Mouse (Mus musculus): Measurements from ENCODE around the gene Bahcc1.

DNA sequence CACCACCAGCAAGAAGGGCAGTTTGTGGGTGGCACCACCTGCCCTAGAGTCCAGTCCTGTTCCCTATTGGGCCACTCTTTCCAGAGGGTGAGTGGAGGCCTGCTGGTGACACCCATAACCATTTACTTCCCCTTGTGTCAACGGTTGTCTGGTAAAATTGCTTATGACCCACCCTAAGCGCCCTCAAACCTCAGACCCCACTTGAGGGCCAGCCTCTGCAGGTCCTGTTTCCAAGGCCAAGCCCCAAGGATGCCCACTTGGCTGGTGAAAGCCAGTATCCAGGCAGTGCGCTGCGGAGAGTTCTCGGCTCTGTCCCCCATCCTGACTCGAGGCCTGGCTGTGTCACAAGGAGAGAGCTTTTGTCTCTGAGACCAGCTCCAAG lies 28.0 kb downstream of the Bahcc1 start:
- no peak for TF ChIP-seq CTCF (conservative IDR thresholded peaks at IDR 0.05; ENCODE audit: low read length)
- no peak for TF ChIP-seq POU5F1 (IDR thresholded peaks at IDR 0.05; ENCODE audit: borderline replicate concordance, low read length)
- TF ChIP-seq NANOG (IDR thresholded peaks at IDR 0.05; ENCODE audit: borderline replicate concordance, low read length), result no peak

Measured in E14TG2a.4 (cell line).